Mouse (Mus musculus): ENCODE results near the gene Cox6b1. TPM values are rescaled to one million over a fixed set of nuclear protein-coding genes. Genes with fewer than 3 reads are reported as not detected.

The Cox6b1 gene
- polyA plus RNA-seq, 1 experiment: 5,485 TPM

DNA sequence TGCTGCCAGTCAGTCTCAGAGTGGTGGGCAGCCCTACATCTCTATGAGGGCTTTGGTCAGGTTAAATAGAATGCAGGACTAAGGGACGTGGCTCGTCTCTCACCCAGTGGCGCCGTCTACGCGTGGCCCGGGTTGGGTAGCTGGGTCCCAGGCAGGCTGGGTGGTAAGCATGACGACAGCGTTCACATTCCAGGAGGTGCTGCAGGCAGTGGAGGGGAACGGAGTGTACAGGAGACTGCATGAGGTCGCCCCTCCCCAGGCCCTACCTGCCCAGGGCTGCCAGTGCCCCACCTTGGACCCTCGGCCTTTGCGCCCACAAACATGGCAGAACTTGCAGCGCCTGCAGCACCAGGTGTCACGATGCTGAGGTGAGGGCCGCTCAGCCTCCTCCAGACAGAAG, 44.4 kb downstream of the Cox6b1 start:
- Histone ChIP-seq H3K27ac (replicated peaks; ENCODE audit: low read depth, low read length) (no peak overlapping the region), H3K4me1 (ENCODE audit: control insufficient read depth, insufficient read depth, insufficient read length, low read length) (no peaks in the 10 kb centered on the region), H3K4me3 (ENCODE audit: insufficient read depth, low read depth, low read length) (no peak overlapping the region)

DNA sequence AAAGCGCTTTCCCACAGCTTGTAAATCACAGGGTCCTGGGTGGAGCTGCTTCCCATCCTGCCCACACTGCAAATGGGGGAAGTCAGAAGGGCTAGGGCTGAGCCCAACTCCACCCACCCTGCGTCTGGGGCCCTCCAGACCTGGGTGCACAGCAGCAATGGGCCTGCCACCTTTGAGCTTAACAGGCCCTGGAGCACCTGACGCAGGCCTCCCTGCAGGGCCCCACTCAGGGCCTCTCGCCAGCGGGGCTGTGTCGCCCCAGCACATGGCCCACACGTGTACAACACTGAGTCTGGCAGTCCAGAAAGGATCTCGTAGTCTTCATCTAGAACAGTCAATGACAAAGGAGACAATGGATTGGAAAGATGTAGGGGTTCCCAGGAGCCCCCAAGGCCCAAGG, 46.0 kb downstream of the Cox6b1 start:
- Histone ChIP-seq H3K27ac (replicated peaks; ENCODE audit: low read depth, low read length) (no peak overlapping the region), H3K4me1 (ENCODE audit: control insufficient read depth, insufficient read depth, insufficient read length, low read length) (no peaks in the 10 kb centered on the region), H3K4me3 (ENCODE audit: insufficient read depth, low read depth, low read length) (no peak overlapping the region)

DNA sequence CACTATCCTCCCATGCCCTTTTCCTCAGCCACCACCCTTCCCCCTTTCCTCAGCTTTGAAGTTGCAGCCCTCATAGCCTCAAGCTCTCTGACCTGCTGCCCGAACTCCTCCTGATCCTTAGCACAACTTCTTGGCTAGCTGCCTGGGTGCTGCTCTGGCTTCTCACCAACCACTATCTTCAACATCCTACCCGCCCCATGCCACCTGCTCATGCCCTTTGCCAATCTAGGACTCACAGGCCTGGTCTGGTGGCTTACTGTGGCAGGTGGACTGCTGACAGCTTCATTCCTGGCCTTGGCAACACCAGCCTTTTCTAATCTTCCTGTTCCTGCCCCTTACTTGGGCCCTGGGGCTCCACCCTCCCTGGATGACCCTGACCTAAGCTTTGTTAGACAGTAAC, 53.0 kb downstream of the Cox6b1 start:
- no peaks in the 10 kb centered on the region for H3K4me1 ChIP-seq (ENCODE audit: control insufficient read depth, insufficient read depth, insufficient read length, low read length)
- H3K4me3 ChIP-seq (ENCODE audit: insufficient read depth, low read depth, low read length): no peak overlapping the region
- no peak overlapping the region for H3K27ac ChIP-seq (replicated peaks; ENCODE audit: low read depth, low read length)

DNA sequence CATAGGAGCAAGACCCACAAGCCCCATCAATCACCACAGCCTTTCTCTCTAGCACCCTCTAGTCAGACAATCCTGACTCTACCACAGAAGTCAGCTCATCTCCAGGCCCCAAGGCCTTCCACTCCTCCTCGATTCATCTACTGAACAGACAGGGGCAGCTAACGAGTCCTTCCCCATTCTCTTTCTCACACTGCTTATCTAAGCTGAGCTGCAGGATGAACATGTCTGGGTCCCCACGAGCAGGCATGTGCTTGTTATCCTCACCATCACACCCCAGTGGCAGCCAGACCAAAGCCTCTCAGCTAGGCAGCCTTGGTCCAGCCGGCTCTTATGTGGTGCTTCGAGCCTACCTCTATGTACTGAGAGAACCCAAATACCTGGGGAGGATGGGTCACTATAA, 53.6 kb downstream of the Cox6b1 start:
- H3K4me3 ChIP-seq (ENCODE audit: insufficient read depth, low read depth, low read length): no peak overlapping the region
- H3K4me1 ChIP-seq (ENCODE audit: control insufficient read depth, insufficient read depth, insufficient read length, low read length): no peaks in the 10 kb centered on the region
- H3K27ac ChIP-seq (replicated peaks; ENCODE audit: low read depth, low read length): no peak overlapping the region

DNA sequence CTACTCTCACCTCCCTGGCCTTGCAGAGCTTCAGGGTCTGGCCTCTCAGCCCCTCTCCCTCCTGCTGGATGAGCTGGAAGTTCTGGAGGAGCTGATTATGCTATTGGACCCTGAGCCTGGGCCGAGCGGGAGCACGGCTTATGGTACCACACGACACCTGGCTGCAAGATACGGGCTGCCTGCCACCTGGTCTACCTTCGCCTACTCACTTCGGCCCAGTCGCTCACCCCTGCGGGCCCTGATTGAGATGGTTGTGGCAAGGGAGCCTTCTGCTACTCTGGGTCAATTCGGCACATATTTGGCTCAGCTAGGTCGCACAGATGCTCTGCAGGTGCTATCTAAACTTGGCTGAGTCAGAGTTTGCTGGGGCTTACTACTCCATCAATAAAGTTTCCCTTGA, 58.4 kb downstream of the Cox6b1 start:
- H3K27ac ChIP-seq (replicated peaks; ENCODE audit: low read depth, low read length): no peak overlapping the region
- H3K4me1 ChIP-seq (ENCODE audit: control insufficient read depth, insufficient read depth, insufficient read length, low read length): 0 out of 2 replicates have a peak, but pooled peaks cover 4% of the 10 kb centered on the region
- H3K4me3 ChIP-seq (ENCODE audit: insufficient read depth, low read depth, low read length): no peak overlapping the region

Other genes with a start within 250 kb of the Cox6b1 start
- gene Tyrobp, start 212.4 kb downstream of the Cox6b1 start, polyA plus RNA-seq (2012; ENCODE audit: insufficient read depth, insufficient read length, missing spikeins): 34.6 and 43.0 TPM in 2 replicates
- gene Hcst, start 206.3 kb downstream of the Cox6b1 start, polyA plus RNA-seq (2012; ENCODE audit: insufficient read depth, insufficient read length, missing spikeins): 2.5 and 2.8 TPM in 2 replicates
- gene Nfkbid, start 204.4 kb downstream of the Cox6b1 start, polyA plus RNA-seq (2012; ENCODE audit: insufficient read depth, insufficient read length, missing spikeins): 0.67 and 1.6 TPM in 2 replicates
- gene Aplp1, start 180.6 kb downstream of the Cox6b1 start, polyA plus RNA-seq (2012; ENCODE audit: insufficient read depth, insufficient read length, missing spikeins): 0.44 and 0.92 TPM in 2 replicates
- gene Kirrel2, start 168.5 kb downstream of the Cox6b1 start, polyA plus RNA-seq (2012; ENCODE audit: insufficient read depth, insufficient read length, missing spikeins): not detected in 2 replicates
- gene Nphs1, start 167.8 kb downstream of the Cox6b1 start, polyA plus RNA-seq (2012; ENCODE audit: insufficient read depth, insufficient read length, missing spikeins): not detected in 2 replicates
- not detected in 2 replicates for gene Prodh2, start 132.5 kb downstream of the Cox6b1 start, polyA plus RNA-seq (2012; ENCODE audit: insufficient read depth, insufficient read length, missing spikeins)
- 0.40 TPM in 1 of 2 replicates, not detected in the other for gene Arhgap33, start 91.1 kb downstream of the Cox6b1 start, polyA plus RNA-seq (2012; ENCODE audit: insufficient read depth, insufficient read length, missing spikeins)
- gene Hspb6, start 74.0 kb downstream of the Cox6b1 start, polyA plus RNA-seq (2012; ENCODE audit: insufficient read depth, insufficient read length, missing spikeins): 49.1 and 64.2 TPM in 2 replicates
- gene Proser3, start 73.9 kb downstream of the Cox6b1 start, polyA plus RNA-seq (2012; ENCODE audit: insufficient read depth, insufficient read length, missing spikeins): 0.95 and 4.2 TPM in 2 replicates
- 19.5 and 23.1 TPM in 2 replicates for gene Lin37, start 66.3 kb downstream of the Cox6b1 start, polyA plus RNA-seq (2012; ENCODE audit: insufficient read depth, insufficient read length, missing spikeins)
- 59.1 and 65.5 TPM in 2 replicates for gene U2af1l4, start 62.9 kb downstream of the Cox6b1 start, polyA plus RNA-seq (2012; ENCODE audit: insufficient read depth, insufficient read length, missing spikeins)
- gene Gm49396, start 62.8 kb downstream of the Cox6b1 start, polyA plus RNA-seq (2012; ENCODE audit: insufficient read depth, insufficient read length, missing spikeins): 0.91 and 5.5 TPM in 2 replicates
- 177 and 187 TPM in 2 replicates for gene Psenen, start 62.5 kb downstream of the Cox6b1 start, polyA plus RNA-seq (2012; ENCODE audit: insufficient read depth, insufficient read length, missing spikeins)
- not detected in 2 replicates for gene Igflr1, start 60.7 kb downstream of the Cox6b1 start, polyA plus RNA-seq (2012; ENCODE audit: insufficient read depth, insufficient read length, missing spikeins)
- 7.1 and 16.1 TPM in 2 replicates for gene Kmt2b, start 37.4 kb downstream of the Cox6b1 start, polyA plus RNA-seq (2012; ENCODE audit: insufficient read depth, insufficient read length, missing spikeins)
- not detected in 2 replicates for gene Zbtb32, start 27.2 kb downstream of the Cox6b1 start, polyA plus RNA-seq (2012; ENCODE audit: insufficient read depth, insufficient read length, missing spikeins)
- not detected in 2 replicates for gene Upk1a, start 13.3 kb downstream of the Cox6b1 start, polyA plus RNA-seq (2012; ENCODE audit: insufficient read depth, insufficient read length, missing spikeins)
- gene Etv2, start 9.7 kb upstream of the Cox6b1 start, polyA plus RNA-seq (2012; ENCODE audit: insufficient read depth, insufficient read length, missing spikeins): not detected in 2 replicates
- gene Rbm42, start 24.2 kb upstream of the Cox6b1 start, polyA plus RNA-seq (2012; ENCODE audit: insufficient read depth, insufficient read length, missing spikeins): 24.5 and 39.6 TPM in 2 replicates
- 2.3 and 2.9 TPM in 2 replicates for gene Haus5, start 38.8 kb upstream of the Cox6b1 start, polyA plus RNA-seq (2012; ENCODE audit: insufficient read depth, insufficient read length, missing spikeins)
- not detected in 2 replicates for gene Pmis2, start 45.5 kb upstream of the Cox6b1 start, polyA plus RNA-seq (2012; ENCODE audit: insufficient read depth, insufficient read length, missing spikeins)
- gene 2200002J24Rik, start 72.8 kb upstream of the Cox6b1 start, polyA plus RNA-seq (2012; ENCODE audit: insufficient read depth, insufficient read length, missing spikeins): not detected in 2 replicates
- gene Atp4a, start 86.1 kb upstream of the Cox6b1 start, polyA plus RNA-seq (2012; ENCODE audit: insufficient read depth, insufficient read length, missing spikeins): not detected in 2 replicates
- gene Tmem147, start 103.4 kb upstream of the Cox6b1 start, polyA plus RNA-seq (2012; ENCODE audit: insufficient read depth, insufficient read length, missing spikeins): 209 and 275 TPM in 2 replicates
- not detected in 2 replicates for gene Gapdhs, start 117.5 kb upstream of the Cox6b1 start, polyA plus RNA-seq (2012; ENCODE audit: insufficient read depth, insufficient read length, missing spikeins)
- 12.3 and 18.2 TPM in 2 replicates for gene Sbsn, start 125.3 kb upstream of the Cox6b1 start, polyA plus RNA-seq (2012; ENCODE audit: insufficient read depth, insufficient read length, missing spikeins)
- 7.4 and 7.8 TPM in 2 replicates for gene Dmkn, start 137.6 kb upstream of the Cox6b1 start, polyA plus RNA-seq (2012; ENCODE audit: insufficient read depth, insufficient read length, missing spikeins)
- 11.5 and 15.2 TPM in 2 replicates for gene Krtdap, start 161.7 kb upstream of the Cox6b1 start, polyA plus RNA-seq (2012; ENCODE audit: insufficient read depth, insufficient read length, missing spikeins)
- gene Ffar2, start 197.6 kb upstream of the Cox6b1 start, polyA plus RNA-seq (2012; ENCODE audit: insufficient read depth, insufficient read length, missing spikeins): 4.8 and 7.4 TPM in 2 replicates
- gene Ffar3, start 230.0 kb upstream of the Cox6b1 start, polyA plus RNA-seq (2012; ENCODE audit: insufficient read depth, insufficient read length, missing spikeins): not detected in 2 replicates
- gene Ffar1, start 235.4 kb upstream of the Cox6b1 start, polyA plus RNA-seq (2012; ENCODE audit: insufficient read depth, insufficient read length, missing spikeins): not detected in 2 replicates

Data from brown adipose tissue, adult 24 weeks (tissue).